Mouse (Mus musculus) neural tube, embryonic 11.5 days (tissue): ENCODE data around the gene Sgpp1. TPM values are rescaled to one million over a fixed set of nuclear protein-coding genes. Genes with fewer than 3 reads are reported as not detected.
"Not testable (repeated sequence)": the region's sequence is repeated elsewhere in the genome, so short reads cannot be mapped to it uniquely, and the experiment has no call there.

Experiments used
- ATAC-seq: fragments of 200-750 bp; cut with Nextera tagmentation; 2 replicates; pipeline ENCODE4 v1.8.0; 2017; ENCODE audit warnings: moderate number of reproducible peaks, mild to moderate bottlenecking, moderate TSS enrichment, moderate library complexity; ENCODE audit not compliant: insufficient read depth, low FRiP score, low TSS enrichment
- DNase-seq: peaks from one replicate; pipeline ENCODE4 v3.0.0-alpha.2; 2015; ENCODE audit warnings: low spot score
- H3K27ac ChIP-seq: fragments of 300-500 bp; sonication (generic); 2 replicates; pipeline ENCODE4 v1.5.1; 2014; ENCODE audit warnings: low read depth, mild to moderate bottlenecking, low read length
- H3K27me3 ChIP-seq: fragments of 300-500 bp; sonication (generic); 2 replicates; pipeline ENCODE4 v1.6.1; 2014; ENCODE audit warnings: mild to moderate bottlenecking, low read length, mixed read lengths; ENCODE audit not compliant: control insufficient read depth, insufficient read depth
- H3K36me3 ChIP-seq: fragments of 300-500 bp; sonication (generic); 2 replicates; pipeline ENCODE4 v1.6.1; 2014; ENCODE audit warnings: mild to moderate bottlenecking, low read length, moderate library complexity, mixed read lengths; ENCODE audit not compliant: control insufficient read depth, insufficient read depth
- H3K4me1 ChIP-seq: fragments of 300-500 bp; sonication (generic); 2 replicates; pipeline ENCODE4 v1.6.1; 2014; ENCODE audit warnings: low read length, mixed read lengths; ENCODE audit not compliant: control insufficient read depth, insufficient read depth
- H3K4me2 ChIP-seq: fragments of 300-500 bp; sonication (generic); 2 replicates; pipeline ENCODE4 v1.6.1; 2014; ENCODE audit warnings: low read depth, mild to moderate bottlenecking, moderate library complexity
- H3K4me3 ChIP-seq: fragments of 300-500 bp; sonication (generic); 2 replicates; pipeline ENCODE4 v1.5.1; 2014; ENCODE audit warnings: low read depth, low read length
- H3K9ac ChIP-seq: fragments of 300-500 bp; sonication (generic); 2 replicates; pipeline ENCODE4 v1.6.1; 2014; ENCODE audit warnings: mild to moderate bottlenecking, low read length
- H3K9me3 ChIP-seq: fragments of 300-500 bp; sonication (generic); 2 replicates; pipeline ENCODE4 v1.6.1; 2016; ENCODE audit warnings: low read length; ENCODE audit not compliant: control insufficient read depth
- WGBS: fragments of 180-500 bp; shearing (Covaris S2); extraction: QIAGEN DNeasy Blood & Tissue Kit; methylation state at CpG from one replicate; pipeline ENCODE4 v1.1.7; 2014; 5-methylcytosine and 5-hydroxymethylcytosine counted together
- polyA plus RNA-seq: library from polyadenylated mRNA; unstranded; fragments of >200 nt; fragmentation: Nextera tagmentation; extraction: Ambion mirVana; gene quantifications from 2 replicates; pipeline ENCODE4 v1.2.1, GENCODE M21; 2014

Gene Sgpp1
- polyA plus RNA-seq, 1 experiment from 2014 or later: 7.7 TPM

GRCm38 (mm10) chr12:75710596-75711376 is 24.7 kb downstream of the Sgpp1 start:
- H3K27ac ChIP-seq: no peak overlapping the region
- 84% methylated on average over 9 of the region's 9 CpGs for WGBS
- no peak overlapping the region for H3K4me2 ChIP-seq
- no peak for DNase-seq
- no peak overlapping the region for H3K9ac ChIP-seq
- no peak for ATAC-seq
- H3K9me3 ChIP-seq: no peaks in the 10 kb centered on the region
- H3K27me3 ChIP-seq: no peaks in the 10 kb centered on the region
- no peak overlapping the region for H3K4me3 ChIP-seq
- no peaks in the 10 kb centered on the region for H3K4me1 ChIP-seq
- no peaks in the 10 kb centered on the region for H3K36me3 ChIP-seq

GRCm38 (mm10) chr12:75709506-75709905 is 26.0 kb downstream of the Sgpp1 start:
- H3K4me2 ChIP-seq: no peak overlapping the region
- ATAC-seq: no peak
- 95% methylated on average over 2 of the region's 2 CpGs for WGBS

GRCm38 (mm10) chr12:75706670-75707069 is 28.9 kb downstream of the Sgpp1 start:
- H3K9me3 ChIP-seq: no peaks in the 10 kb centered on the region
- DNase-seq: no peak

More at GRCm38 (mm10) chr12:75709506-75709905, 26.0 kb downstream of the Sgpp1 start:
- Histone ChIP-seq H3K27ac (no peak overlapping the region), H3K36me3 (no peaks in the 10 kb centered on the region), H3K9ac (no peak overlapping the region), H3K27me3 (no peaks in the 10 kb centered on the region), H3K9me3 (no peaks in the 10 kb centered on the region), H3K4me1 (no peaks in the 10 kb centered on the region), H3K4me3 (no peak overlapping the region)
- DNase-seq: no peak

GRCm38 (mm10) chr12:75702739-75703122 is 32.8 kb downstream of the Sgpp1 start:
- 88% methylated on average over 3 of the region's 3 CpGs for WGBS
- Histone ChIP-seq H3K36me3 (no peaks in the 10 kb centered on the region), H3K9ac (no peak overlapping the region)

More at GRCm38 (mm10) chr12:75706670-75707069, 28.9 kb downstream of the Sgpp1 start:
- no peaks in the 10 kb centered on the region for H3K27me3 ChIP-seq
- no peaks in the 10 kb centered on the region for H3K36me3 ChIP-seq
- H3K4me1 ChIP-seq: no peaks in the 10 kb centered on the region
- no peak overlapping the region for H3K4me2 ChIP-seq
- no peak overlapping the region for H3K9ac ChIP-seq
- 81% methylated on average over 7 of the region's 7 CpGs for WGBS
- no peak for ATAC-seq
- no peak overlapping the region for H3K27ac ChIP-seq
- no peak overlapping the region for H3K4me3 ChIP-seq

GRCm38 (mm10) chr12:75702084-75702738 is 33.3 kb downstream of the Sgpp1 start:
- ATAC-seq (no peak), DNase-seq (peak; percentile 23)
- Histone ChIP-seq H3K4me2 (peak overlapping the region; percentile 39), H3K9ac (peak overlapping the region; percentile 18; the same call in 1 of the 2 replicates), H3K4me3 (no peak overlapping the region), H3K4me1 (no peaks in the 10 kb centered on the region), H3K27ac (no peak overlapping the region), H3K9me3 (no peaks in the 10 kb centered on the region), H3K27me3 (no peaks in the 10 kb centered on the region), H3K36me3 (no peaks in the 10 kb centered on the region)
- 72% methylated on average over 14 of the region's 14 CpGs for WGBS

More at GRCm38 (mm10) chr12:75702739-75703122, 32.8 kb downstream of the Sgpp1 start:
- no peak overlapping the region for H3K27ac ChIP-seq
- no peak overlapping the region for H3K4me2 ChIP-seq
- H3K9me3 ChIP-seq: no peaks in the 10 kb centered on the region
- DNase-seq (no peak), ATAC-seq (no peak)
- no peaks in the 10 kb centered on the region for H3K4me1 ChIP-seq
- H3K27me3 ChIP-seq: no peaks in the 10 kb centered on the region
- H3K4me3 ChIP-seq: no peak overlapping the region

- 34% methylated on average over 21 of the region's 21 CpGs for WGBS
- Histone ChIP-seq H3K4me2 (peak overlapping the region; percentile 39), H3K4me1 (no peaks in the 10 kb centered on the region), H3K9ac (peak overlapping the region; percentile 18; the same call in 1 of the 2 replicates), H3K9me3 (no peaks in the 10 kb centered on the region), H3K27me3 (no peaks in the 10 kb centered on the region), H3K27ac (no peak overlapping the region), H3K4me3 (no peak overlapping the region), H3K36me3 (no peaks in the 10 kb centered on the region)
- peak; percentile 42 for DNase-seq
- ATAC-seq: peak; percentile 9; the same call in 1 of the 2 replicates
These were observed 34.1 kb downstream of the Sgpp1 start for GRCm38 (mm10) chr12:75701173-75702083.

GRCm38 (mm10) chr12:75698692-75699091 is 36.8 kb downstream of the Sgpp1 start:
- Histone ChIP-seq H3K4me2 (no peak overlapping the region), H3K27me3 (no peaks in the 10 kb centered on the region), H3K4me1 (no peaks in the 10 kb centered on the region), H3K9ac (no peak overlapping the region), H3K27ac (no peak overlapping the region), H3K36me3 (no peaks in the 10 kb centered on the region), H3K4me3 (no peak overlapping the region), H3K9me3 (no peaks in the 10 kb centered on the region)
- WGBS: 87% methylated on average over 3 of the region's 3 CpGs
- DNase-seq: no peak
- ATAC-seq: no peak

GRCm38 (mm10) chr12:75695845-75696244 is 39.7 kb downstream of the Sgpp1 start:
- not testable (repeated sequence) for H3K9ac ChIP-seq, H3K4me1 ChIP-seq, H3K9me3 ChIP-seq, H3K4me2 ChIP-seq, H3K36me3 ChIP-seq, ATAC-seq, DNase-seq, H3K4me3 ChIP-seq, H3K27ac ChIP-seq, H3K27me3 ChIP-seq
- 95% methylated on average over 1 of the region's 1 CpGs for WGBS
